Mouse (Mus musculus): Measurements from ENCODE around the gene Traf7. TPM values are rescaled to one million over a fixed set of nuclear protein-coding genes. Genes with fewer than 3 reads are reported as not detected.

The Traf7 gene
- 5.8 TPM for polyA plus RNA-seq (2014; fragmentation: Illumina TruSeq; extraction: RNeasy Lipid Tissue Mini Kit (QIAGEN cat#74804); ENCODE audit: low read depth, low replicate concordance)

DNA sequence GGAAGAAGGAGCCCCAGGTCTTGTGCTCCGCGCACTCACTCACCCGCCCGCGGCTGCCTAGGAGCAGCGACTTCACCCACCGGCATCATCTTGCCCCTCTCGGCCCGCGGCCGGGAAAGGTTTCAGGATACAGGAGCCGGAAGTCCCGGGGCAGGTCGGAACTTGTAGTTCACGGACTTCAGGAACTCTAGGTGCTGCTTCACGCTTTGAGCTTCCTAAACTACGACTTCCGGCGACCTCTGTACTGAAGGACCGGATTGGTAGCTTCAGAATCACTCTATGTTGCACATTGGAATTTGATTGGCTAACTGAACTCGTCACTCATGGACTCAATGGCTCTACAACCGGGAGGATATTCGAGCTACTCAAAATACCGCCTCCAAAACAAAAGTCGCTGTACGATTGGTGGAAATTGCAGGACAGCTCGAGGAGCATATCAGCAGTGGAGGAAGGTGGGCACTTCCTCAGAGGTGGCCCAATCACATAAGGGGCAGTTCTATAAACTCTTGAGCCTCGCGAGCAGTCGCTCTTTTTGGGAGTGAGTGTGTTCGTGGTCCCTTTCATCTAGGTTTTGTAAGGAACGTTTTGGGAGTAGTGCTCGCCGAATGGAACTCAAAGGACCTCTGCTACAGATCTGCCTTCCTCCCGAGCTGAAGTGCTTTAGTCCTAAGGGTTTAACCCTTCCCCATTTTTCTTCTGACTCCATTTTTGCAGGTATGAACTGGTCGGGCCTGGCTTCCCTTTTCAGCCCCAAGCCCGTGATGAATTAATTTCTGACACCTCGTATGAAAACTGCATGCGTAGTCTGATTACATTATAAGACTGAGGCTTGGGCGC lies at the start of gene Traf7:
Gene Traf7 (minus strand): TSS at position 216 of the 837 bp plus-strand sequence.

DNA sequence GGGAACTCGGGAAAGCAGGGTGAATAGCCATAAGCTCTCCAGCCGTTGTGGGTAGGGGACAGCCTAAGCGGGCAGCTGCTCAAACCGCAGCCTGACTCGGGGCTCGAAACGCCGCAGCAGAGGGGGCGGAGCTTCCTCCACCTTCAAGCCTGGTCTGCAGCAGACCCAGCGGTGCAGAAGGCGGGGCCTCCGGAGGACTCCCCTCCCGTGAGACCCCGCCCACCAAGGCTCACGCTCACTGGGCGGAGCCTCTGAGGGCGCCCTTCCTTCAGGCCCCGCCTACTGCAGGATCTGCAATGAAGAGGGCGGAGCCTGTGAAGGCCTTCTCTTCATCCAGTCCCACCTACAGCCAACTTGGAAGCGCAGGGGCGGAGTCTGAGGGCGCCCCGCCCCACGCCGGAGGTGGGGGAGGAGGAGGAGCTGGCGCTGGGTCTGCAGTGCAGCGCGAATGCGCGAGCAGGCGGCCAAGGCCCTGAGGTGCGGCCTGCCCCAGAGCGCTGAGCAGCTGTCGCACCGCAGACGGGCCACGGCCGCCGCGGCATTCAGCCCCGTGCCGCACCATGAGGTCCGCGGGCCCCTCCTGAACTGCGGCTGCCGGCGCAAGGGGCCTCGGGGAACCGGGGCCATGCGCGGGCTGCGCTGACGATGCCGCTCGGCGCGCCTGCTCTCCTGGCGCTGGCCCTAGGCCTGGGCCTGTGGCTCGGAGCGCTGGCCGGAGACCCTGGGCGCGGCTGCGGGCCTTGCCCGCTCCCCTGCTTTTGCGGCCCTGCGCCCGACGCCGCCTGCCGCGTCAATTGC lies 22.1 kb upstream of the Traf7 start, which contains the start of gene Pkd1:
Gene Pkd1 (plus strand): TSS at position 217 of the 798 bp plus-strand sequence.

DNA sequence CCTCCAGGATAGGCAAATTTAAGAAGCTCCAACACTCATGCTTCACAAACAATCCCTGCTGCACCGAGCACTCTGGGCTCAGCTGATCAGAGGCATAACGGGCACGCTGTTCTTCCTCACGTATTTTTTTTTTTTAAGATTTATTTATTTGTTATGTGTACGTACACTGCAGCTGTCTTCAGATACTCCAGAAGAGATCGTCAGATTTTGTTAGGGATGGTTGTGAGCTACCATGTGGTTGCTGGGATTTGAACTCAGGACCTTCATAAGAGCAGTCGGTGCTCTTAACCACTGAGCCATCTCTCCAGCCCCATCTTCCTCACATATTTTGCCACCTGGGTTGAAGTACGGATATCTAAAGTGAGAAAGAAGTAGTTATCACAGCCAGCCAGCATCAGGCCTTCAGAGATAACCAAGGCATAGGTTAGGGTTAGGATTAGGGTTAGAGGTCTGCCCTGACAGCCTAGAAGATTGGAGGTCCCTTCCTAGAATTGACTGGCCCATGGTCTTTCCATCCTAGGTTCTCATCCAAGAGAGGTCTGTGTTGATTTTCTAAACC lies 6.5 kb upstream of the Traf7 start, which contains the start of gene Rab26:
Gene Rab26 (minus strand): TSS at position 51 of the 559 bp plus-strand sequence.

DNA sequence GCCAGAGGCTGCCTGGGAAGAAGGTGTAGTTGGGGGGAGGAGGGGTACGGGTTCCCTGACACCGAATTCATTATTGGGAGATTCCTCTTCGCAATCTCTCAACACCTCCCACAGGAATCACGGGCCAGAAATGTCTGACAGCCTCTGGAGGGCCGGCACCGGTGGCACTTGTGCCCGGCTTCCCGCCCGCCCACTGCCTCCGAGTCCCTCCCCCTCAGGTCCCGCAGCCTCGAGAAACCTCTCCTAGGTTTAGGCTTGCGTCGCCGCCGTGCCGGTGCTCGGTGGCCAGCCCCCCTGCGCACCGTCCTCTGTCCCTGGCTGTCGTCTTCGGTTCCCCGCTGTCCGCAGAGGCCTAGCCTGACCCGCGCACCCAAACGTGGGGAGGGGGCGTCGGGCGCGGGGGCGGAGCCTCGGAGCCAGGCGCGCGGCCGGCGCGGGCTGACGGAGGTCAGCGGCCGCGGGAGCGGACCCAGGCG lies 39.5 kb downstream of the Traf7 start, which contains the start of gene Caskin1:
Gene Caskin1 (plus strand): TSS at position 416 of the 476 bp plus-strand sequence.

DNA sequence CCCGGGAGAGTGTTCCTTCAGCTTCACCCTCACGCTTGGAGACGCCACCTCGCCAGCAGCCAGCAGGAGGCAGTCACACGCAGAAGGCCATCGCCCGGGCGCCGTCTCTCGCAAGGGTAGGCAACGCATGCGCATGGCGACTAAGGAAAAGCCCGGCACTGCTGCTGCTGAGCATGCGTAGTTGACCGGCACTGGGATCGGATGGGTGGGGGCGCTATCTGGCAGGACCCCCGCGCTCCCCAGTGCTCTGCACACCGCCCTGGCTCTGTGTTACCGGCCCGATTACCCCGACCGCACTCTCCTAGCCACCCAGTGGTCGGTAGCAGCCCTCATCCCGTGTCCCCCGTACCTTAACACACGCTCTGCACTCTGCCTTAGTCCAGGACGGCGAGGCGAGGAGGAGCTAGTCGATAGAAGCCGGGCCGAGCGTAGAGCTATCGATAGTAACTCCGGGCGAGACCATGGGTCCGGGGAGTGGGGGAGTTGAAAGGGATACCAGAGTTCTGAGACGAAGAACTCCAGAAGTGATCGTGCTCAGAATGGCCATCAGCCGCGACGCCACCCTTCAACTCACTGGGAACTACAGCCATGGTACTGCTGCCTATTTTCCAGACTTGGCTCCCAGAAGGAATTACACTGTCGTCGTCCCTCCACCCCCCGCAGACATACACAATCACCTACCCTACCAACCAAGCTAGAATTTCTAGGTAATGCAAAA lies 48.9 kb downstream of the Traf7 start, which contains the start of gene Mlst8:
Gene Mlst8 (minus strand): TSS at position 416 of the 718 bp plus-strand sequence.

DNA sequence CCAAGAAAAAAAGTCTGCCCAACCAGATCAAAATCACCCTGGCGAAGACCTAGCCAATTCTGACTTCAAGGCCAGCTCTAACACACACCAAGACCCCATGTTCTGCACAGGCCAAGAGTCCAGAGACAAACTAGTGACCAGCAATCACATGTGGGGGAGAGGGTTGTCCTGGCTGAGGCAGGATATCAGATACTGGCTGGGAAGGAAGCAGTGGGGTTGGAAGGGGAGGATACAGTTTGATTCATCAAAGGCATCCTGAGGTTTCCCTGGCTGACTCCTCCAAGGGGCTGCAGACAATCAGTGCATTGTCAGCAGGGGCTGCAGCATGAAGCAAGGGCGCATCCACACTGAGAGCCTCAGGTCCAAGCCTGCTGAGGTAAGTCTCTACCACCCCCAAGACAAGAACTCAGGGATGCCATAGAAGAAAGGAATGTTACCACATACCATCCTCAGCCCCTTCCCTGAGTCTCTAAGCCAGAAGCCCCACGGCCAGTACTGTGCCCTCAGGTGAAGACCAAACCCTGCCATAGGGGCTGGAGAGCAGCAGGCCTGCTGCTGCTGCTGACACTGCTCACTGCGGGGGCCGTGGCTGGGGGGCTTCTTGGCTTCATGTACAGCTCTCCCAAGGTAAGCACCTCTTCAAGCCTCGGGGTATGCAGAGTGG lies 54.0 kb downstream of the Traf7 start, which contains the start of gene Bricd5:
Gene Bricd5 (plus strand): TSS at position 273 of the 664 bp plus-strand sequence.

DNA sequence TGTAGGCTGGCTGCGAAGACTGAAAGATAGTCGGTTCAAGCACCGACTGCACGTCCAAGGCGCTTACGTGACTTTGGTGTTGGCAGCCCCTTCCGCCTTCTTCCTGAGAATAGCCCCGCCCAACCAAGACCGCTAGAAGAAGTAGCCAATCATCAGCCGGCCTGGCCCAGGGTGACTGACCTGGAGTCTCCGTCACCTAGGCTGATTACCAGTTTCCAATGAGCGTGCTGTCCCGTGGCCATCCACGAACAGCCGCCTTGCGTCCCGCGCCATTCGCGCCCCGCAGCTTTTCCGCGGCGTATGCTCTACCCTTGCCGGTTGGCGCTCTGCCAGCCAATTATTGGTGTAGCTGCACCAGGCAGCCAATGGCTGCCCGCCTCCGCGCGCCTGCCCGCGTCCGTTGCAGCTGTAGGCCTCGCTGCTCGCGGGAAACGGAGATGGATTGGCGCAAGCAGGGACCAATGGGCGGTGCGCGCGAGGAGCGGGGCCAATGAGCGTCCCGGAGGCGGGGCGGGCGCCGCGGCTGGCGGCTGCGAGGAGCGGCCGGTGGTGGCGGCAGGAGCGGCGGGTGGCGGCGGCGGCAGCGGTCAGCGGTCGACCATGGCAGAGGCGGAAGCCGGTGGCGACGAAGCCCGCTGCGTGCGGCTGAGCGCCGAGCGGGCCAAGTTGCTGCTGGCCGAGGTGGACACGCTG lies 57.7 kb downstream of the Traf7 start, which contains the start of the genes E4f1 and Pgp:
Gene E4f1 (minus strand): TSS at position 404 of the 693 bp plus-strand sequence.
Gene Pgp (plus strand): TSS at position 483 of the 693 bp plus-strand sequence.

Other genes with a start within 250 kb of the Traf7 start
- 47.2 TPM for gene Abca17, start 176.9 kb downstream of the Traf7 start, polyA plus RNA-seq (2014; fragmentation: Illumina TruSeq; extraction: RNeasy Lipid Tissue Mini Kit (QIAGEN cat#74804); ENCODE audit: low read depth, low replicate concordance)
- gene Abca3, start 176.0 kb downstream of the Traf7 start, polyA plus RNA-seq (2014; fragmentation: Illumina TruSeq; extraction: RNeasy Lipid Tissue Mini Kit (QIAGEN cat#74804); ENCODE audit: low read depth, low replicate concordance): 0.95 TPM
- 56.3 TPM for gene Rnps1, start 113.4 kb downstream of the Traf7 start, polyA plus RNA-seq (2014; fragmentation: Illumina TruSeq; extraction: RNeasy Lipid Tissue Mini Kit (QIAGEN cat#74804); ENCODE audit: low read depth, low replicate concordance)
- 2.9 TPM for gene Eci1, start 101.3 kb downstream of the Traf7 start, polyA plus RNA-seq (2014; fragmentation: Illumina TruSeq; extraction: RNeasy Lipid Tissue Mini Kit (QIAGEN cat#74804); ENCODE audit: low read depth, low replicate concordance)
- gene Dnase1l2, start 84.8 kb downstream of the Traf7 start, polyA plus RNA-seq (2014; fragmentation: Illumina TruSeq; extraction: RNeasy Lipid Tissue Mini Kit (QIAGEN cat#74804); ENCODE audit: low read depth, low replicate concordance): 0.62 TPM
- 2.4 TPM for gene E4f1, start 57.6 kb downstream of the Traf7 start, polyA plus RNA-seq (2014; fragmentation: Illumina TruSeq; extraction: RNeasy Lipid Tissue Mini Kit (QIAGEN cat#74804); ENCODE audit: low read depth, low replicate concordance)
- gene Pgp, start 57.5 kb downstream of the Traf7 start, polyA plus RNA-seq (2014; fragmentation: Illumina TruSeq; extraction: RNeasy Lipid Tissue Mini Kit (QIAGEN cat#74804); ENCODE audit: low read depth, low replicate concordance): 71.1 TPM
- gene Bricd5, start 54.1 kb downstream of the Traf7 start, polyA plus RNA-seq (2014; fragmentation: Illumina TruSeq; extraction: RNeasy Lipid Tissue Mini Kit (QIAGEN cat#74804); ENCODE audit: low read depth, low replicate concordance): not detected
- gene Mlst8, start 48.9 kb downstream of the Traf7 start, polyA plus RNA-seq (2014; fragmentation: Illumina TruSeq; extraction: RNeasy Lipid Tissue Mini Kit (QIAGEN cat#74804); ENCODE audit: low read depth, low replicate concordance): 2.2 TPM
- 0.97 TPM for gene Caskin1, start 39.3 kb downstream of the Traf7 start, polyA plus RNA-seq (2014; fragmentation: Illumina TruSeq; extraction: RNeasy Lipid Tissue Mini Kit (QIAGEN cat#74804); ENCODE audit: low read depth, low replicate concordance)
- gene Rab26, start 6.3 kb upstream of the Traf7 start, polyA plus RNA-seq (2014; fragmentation: Illumina TruSeq; extraction: RNeasy Lipid Tissue Mini Kit (QIAGEN cat#74804); ENCODE audit: low read depth, low replicate concordance): 0.57 TPM
- gene Pkd1, start 21.9 kb upstream of the Traf7 start, polyA plus RNA-seq (2014; fragmentation: Illumina TruSeq; extraction: RNeasy Lipid Tissue Mini Kit (QIAGEN cat#74804); ENCODE audit: low read depth, low replicate concordance): 1.9 TPM
- gene Tsc2, start 104.7 kb upstream of the Traf7 start, polyA plus RNA-seq (2014; fragmentation: Illumina TruSeq; extraction: RNeasy Lipid Tissue Mini Kit (QIAGEN cat#74804); ENCODE audit: low read depth, low replicate concordance): 5.8 TPM
- 0.10 TPM for gene Nthl1, start 104.7 kb upstream of the Traf7 start, polyA plus RNA-seq (2014; fragmentation: Illumina TruSeq; extraction: RNeasy Lipid Tissue Mini Kit (QIAGEN cat#74804); ENCODE audit: low read depth, low replicate concordance)
- gene Slc9a3r2, start 122.4 kb upstream of the Traf7 start, polyA plus RNA-seq (2014; fragmentation: Illumina TruSeq; extraction: RNeasy Lipid Tissue Mini Kit (QIAGEN cat#74804); ENCODE audit: low read depth, low replicate concordance): 0.57 TPM
- gene Npw, start 130.5 kb upstream of the Traf7 start, polyA plus RNA-seq (2014; fragmentation: Illumina TruSeq; extraction: RNeasy Lipid Tissue Mini Kit (QIAGEN cat#74804); ENCODE audit: low read depth, low replicate concordance): not detected
- gene Zfp598, start 141.7 kb upstream of the Traf7 start, polyA plus RNA-seq (2014; fragmentation: Illumina TruSeq; extraction: RNeasy Lipid Tissue Mini Kit (QIAGEN cat#74804); ENCODE audit: low read depth, low replicate concordance): 1.4 TPM
- gene Syngr3, start 162.0 kb upstream of the Traf7 start, polyA plus RNA-seq (2014; fragmentation: Illumina TruSeq; extraction: RNeasy Lipid Tissue Mini Kit (QIAGEN cat#74804); ENCODE audit: low read depth, low replicate concordance): 0.11 TPM
- 29.2 TPM for gene Gfer, start 168.2 kb upstream of the Traf7 start, polyA plus RNA-seq (2014; fragmentation: Illumina TruSeq; extraction: RNeasy Lipid Tissue Mini Kit (QIAGEN cat#74804); ENCODE audit: low read depth, low replicate concordance)
- gene Noxo1, start 168.3 kb upstream of the Traf7 start, polyA plus RNA-seq (2014; fragmentation: Illumina TruSeq; extraction: RNeasy Lipid Tissue Mini Kit (QIAGEN cat#74804); ENCODE audit: low read depth, low replicate concordance): 12.7 TPM
- 0.29 TPM for gene Tbl3, start 179.7 kb upstream of the Traf7 start, polyA plus RNA-seq (2014; fragmentation: Illumina TruSeq; extraction: RNeasy Lipid Tissue Mini Kit (QIAGEN cat#74804); ENCODE audit: low read depth, low replicate concordance)
- gene Rnf151, start 190.1 kb upstream of the Traf7 start, polyA plus RNA-seq (2014; fragmentation: Illumina TruSeq; extraction: RNeasy Lipid Tissue Mini Kit (QIAGEN cat#74804); ENCODE audit: low read depth, low replicate concordance): 46.8 TPM
- gene Rps2, start 190.2 kb upstream of the Traf7 start, polyA plus RNA-seq (2014; fragmentation: Illumina TruSeq; extraction: RNeasy Lipid Tissue Mini Kit (QIAGEN cat#74804); ENCODE audit: low read depth, low replicate concordance): 129 TPM
- 69.2 TPM for gene Ndufb10, start 196.5 kb upstream of the Traf7 start, polyA plus RNA-seq (2014; fragmentation: Illumina TruSeq; extraction: RNeasy Lipid Tissue Mini Kit (QIAGEN cat#74804); ENCODE audit: low read depth, low replicate concordance)
- gene Rpl3l, start 199.9 kb upstream of the Traf7 start, polyA plus RNA-seq (2014; fragmentation: Illumina TruSeq; extraction: RNeasy Lipid Tissue Mini Kit (QIAGEN cat#74804); ENCODE audit: low read depth, low replicate concordance): not detected
- 1.1 TPM for gene Msrb1, start 208.7 kb upstream of the Traf7 start, polyA plus RNA-seq (2014; fragmentation: Illumina TruSeq; extraction: RNeasy Lipid Tissue Mini Kit (QIAGEN cat#74804); ENCODE audit: low read depth, low replicate concordance)
- not detected for gene Hs3st6, start 225.1 kb upstream of the Traf7 start, polyA plus RNA-seq (2014; fragmentation: Illumina TruSeq; extraction: RNeasy Lipid Tissue Mini Kit (QIAGEN cat#74804); ENCODE audit: low read depth, low replicate concordance)

All from testis, adult 10 weeks (tissue).